Mouse (Mus musculus) lung, postnatal 14 days (tissue): ENCODE measurements around the gene Ppp6r2.

Experiments
- DNase-seq: peaks from one replicate; pipeline ENCODE4 v3.0.0; 2021

Gene Ppp6r2

DNA sequence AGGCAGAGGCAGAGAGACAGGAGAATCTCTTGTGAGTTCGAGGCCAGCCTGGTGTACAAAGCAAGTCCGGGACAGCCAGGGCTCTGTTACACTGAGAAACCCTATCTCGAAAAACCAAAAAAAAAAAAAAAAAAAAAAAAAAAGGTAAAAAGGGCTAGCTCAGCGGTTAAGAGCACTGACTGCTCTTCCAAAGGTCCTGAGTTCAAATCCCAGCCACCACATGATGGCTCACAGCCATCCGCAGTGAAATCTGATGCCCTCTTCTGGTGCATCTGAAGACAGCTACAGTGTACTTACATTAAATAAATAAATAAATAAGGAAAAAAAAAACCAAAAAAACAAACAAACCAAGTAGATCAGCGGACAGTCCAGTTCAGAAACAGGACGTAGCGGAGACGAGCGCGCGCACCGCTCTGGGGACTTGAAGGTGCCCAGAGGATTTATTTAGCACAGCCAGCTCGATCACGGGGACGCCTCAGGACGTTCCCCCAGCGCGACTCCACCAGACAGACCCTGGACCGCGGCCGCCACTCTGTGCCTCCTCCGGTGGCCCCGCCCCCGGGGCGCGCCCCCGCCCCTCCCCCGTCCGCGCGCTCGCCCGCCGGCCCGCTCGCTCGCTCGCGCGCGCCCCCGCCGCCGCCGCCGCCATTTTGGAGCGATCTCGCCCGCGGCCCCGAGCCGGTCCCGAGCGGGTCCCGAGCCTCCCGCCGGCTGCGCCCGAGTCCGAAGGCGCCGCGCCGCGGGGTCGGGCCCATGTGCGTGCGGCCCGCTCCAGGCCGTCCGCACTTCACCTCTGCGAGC lies at the start of gene Ppp6r2:
TSS of gene Ppp6r2 (plus strand) at position 639 of the 801 bp plus-strand sequence.
- peak; percentile 84 for DNase-seq

DNA sequence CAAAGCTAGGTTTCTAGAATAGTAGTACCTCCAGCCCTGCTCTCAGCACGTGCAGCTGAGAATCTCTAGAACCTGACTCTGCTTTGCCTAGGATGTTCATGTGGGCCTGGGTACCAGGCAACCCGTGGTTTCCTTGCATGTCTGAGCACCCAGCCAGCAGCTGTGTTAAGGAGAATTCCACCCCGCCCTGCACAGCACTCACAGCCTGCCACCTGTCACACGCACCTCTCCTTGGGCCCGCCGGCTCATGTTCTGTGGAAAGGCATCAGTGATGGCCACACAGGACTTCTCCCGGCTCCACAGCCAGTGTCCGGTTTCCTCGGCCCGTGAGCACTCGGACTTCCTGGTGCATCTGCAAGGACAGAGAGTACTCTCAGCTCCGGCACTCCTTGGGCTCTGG lies 45.9 kb upstream of the Ppp6r2 start:
- DNase-seq = no peak

DNA sequence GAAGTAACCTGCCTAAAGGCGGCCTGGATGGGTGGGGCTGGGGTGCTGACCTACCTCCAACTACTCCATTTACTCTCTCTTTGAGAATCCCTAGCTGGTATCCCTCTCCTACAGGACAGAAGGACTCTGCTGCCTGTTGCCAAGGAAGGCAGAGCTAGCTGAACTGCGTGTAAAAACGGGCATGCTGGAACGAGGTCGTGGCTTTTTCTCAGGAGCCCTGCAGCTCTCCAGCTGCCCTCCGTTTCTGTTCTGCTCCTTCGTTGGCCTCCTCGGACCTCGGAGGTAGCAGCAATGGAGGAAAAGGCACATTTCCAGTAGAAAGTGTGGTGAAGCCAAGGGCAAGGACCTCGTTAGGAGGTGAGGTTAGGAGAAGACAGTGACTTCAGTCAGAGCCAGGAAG lies 42.4 kb upstream of the Ppp6r2 start:
- DNase-seq = no peak

DNA sequence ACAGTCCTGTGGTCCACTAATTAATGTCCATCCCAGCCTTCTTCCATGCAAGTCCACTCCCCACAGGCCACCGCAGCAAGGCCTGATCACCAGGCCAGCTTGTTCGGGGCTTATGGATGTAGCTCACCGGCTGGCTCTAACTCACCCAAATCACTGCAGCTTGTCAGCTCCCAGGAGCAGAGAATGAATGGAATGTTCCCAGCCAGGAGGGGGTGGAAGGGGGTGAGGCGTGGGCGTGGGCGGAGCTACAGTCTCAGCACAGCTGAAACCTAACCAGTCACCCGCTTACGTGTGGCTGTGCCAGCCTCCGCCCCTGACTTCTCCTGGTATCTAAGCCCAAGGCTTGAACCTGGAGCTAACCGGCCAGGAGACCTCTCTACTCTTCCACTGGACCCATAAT lies 41.9 kb upstream of the Ppp6r2 start:
- peak; percentile 86 for DNase-seq

DNA sequence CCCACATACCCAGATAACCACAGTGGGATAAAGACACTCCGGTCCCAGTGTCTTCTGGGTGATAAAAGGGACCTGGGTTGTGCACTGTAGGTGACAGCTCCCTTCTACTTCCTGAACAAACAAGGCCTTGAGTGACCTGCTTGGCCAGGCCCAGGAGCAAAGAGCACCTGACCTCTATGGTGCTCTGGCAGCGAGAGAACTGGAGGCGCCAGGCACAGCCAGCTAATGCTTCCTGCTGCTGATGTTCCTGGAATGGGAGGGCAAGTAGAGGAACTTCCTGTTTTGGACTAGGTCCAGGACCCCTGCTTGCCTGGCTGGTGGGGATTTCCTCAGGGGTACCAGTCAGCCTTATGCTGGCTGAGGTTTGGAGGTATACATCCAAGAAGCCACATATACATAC lies 41.3 kb upstream of the Ppp6r2 start:
- peak; percentile 55 for DNase-seq

DNA sequence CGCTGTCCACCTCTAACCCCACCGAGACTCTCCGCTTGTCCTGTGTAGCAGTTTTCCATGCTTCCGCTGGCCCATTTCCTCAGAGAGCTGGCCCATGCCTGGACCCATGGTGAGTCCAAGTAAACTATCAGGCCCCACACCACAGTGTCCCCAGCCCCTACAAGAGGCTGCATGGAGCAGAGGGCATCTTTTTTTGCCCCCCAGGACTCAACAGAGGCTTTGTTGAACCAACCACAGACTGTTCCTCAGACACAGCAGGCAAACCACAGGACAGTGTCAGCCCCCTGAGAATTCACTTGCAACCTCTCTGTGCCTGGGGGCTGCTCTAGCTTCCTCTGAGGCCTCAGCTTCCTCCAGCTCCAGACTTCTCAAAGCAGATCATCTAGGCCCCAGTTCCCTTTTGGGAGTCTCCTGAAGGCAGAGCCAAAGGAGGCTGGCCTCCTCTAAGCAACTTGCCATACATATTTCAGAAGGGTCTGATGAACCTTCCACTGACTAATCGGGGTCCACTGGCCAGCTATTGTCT lies 39.8 kb upstream of the Ppp6r2 start:
- DNase-seq = no peak

DNA sequence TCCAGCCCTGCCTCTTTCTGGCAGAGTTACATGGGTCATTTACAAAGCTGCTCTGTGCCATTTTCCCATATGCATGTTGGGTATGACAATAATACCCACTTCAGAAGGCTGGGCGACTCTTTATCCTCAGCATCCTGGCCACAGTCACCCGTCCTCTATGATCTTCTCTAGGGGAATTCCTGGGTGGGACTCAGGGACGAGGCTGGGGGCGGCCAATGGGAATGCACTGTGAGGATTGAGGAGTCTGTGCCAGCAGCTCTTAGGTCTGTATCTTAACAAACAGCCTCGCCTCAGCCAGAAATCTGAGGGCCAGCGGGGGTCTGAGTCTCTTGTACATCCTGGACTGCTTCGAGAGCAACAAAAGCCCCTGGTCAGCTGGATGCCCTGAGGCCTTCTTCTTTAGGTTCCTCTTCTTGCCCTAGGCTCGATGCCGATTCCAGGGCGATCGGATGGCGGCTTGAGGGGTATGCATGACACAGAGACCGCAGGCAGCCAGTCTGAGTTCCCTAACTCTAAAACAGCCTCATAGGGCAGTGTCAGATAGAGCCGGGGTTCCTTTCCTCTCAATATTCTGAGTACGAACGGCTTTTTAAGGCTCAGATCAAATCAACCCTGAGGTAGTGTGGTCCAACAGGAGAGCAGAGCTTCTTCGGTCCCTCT lies 38.9 kb upstream of the Ppp6r2 start:
- DNase-seq = no peak

DNA sequence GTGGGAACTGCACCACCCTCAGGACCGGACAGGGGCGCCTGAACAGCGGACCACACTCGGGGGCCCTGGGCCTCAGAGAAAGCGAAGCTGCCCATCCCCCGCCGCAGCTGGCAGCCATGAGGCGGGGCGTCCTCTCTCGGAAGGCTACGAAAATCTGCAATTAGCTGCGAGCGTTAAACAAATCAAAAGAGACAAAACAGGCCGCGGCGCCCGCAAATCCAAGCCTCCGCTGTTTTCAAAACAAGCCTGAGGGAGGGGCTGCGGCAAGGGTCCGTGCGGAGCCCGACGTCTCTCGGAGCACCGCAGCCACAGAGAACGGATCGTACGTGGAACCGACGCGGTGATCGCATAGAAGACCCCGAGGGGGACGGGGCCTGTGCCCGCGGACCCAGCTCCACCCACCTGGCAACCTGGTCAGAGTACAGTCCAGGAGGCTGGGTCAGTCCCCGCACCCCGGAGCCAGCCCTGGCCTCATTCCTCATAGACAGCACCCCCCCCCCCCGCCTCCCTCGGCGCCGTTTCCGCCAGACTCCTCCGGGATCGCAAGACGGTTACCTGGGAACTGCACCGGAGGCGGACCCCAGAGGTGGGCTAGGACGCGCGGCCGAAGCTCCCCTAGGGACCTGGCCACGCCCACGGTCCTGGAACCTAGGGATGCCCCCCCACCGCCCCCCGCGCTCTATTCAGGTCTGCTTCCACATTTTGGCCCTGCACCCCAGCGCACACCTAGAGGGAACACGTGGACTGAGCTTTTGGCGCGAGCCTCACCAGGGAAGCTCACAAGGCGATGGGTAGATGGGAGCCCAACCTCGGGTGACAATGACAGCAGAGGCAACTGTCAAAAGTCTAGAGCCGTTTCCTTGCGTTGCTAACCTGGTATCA lies 38.1 kb upstream of the Ppp6r2 start:
- peak; percentile 60 for DNase-seq

DNA sequence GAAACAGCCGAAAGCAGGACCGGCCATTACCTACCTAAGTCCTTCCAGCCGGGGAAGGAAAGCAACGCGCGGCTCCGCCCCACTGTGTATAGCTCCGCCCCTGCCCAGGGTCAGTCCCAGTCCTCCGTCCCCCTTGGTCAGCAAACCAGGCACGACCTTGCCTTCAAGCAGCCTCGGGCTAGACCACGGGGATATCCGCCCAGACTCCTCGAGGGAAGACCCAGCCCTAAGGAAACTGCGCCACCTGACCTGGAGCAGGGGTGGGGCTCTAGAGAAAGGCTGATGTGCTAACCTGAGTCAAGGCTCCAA lies 37.5 kb upstream of the Ppp6r2 start:
- peak; percentile 71 for DNase-seq

DNA sequence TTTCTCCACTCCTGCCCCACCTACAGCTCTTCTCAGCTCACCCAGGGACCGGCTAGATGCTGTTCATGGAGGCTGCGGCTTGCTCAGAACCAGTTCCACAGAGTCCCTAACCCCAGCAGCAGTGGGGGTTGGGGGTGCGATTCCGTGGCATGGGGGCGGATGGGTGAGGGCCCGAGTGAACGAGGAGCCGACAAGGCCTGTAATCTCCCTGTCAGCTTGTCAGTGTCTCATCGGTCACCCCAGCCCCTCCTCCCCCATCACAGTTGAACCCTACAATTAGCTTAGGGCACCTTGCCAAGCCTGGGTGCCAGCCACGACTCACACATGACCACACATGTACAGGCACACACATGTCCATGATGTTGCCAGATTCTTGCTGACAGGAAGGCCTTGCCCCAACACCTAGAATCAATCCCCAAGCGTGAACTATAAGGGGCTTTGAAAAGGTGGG lies 36.4 kb upstream of the Ppp6r2 start:
- no peak for DNase-seq

DNA sequence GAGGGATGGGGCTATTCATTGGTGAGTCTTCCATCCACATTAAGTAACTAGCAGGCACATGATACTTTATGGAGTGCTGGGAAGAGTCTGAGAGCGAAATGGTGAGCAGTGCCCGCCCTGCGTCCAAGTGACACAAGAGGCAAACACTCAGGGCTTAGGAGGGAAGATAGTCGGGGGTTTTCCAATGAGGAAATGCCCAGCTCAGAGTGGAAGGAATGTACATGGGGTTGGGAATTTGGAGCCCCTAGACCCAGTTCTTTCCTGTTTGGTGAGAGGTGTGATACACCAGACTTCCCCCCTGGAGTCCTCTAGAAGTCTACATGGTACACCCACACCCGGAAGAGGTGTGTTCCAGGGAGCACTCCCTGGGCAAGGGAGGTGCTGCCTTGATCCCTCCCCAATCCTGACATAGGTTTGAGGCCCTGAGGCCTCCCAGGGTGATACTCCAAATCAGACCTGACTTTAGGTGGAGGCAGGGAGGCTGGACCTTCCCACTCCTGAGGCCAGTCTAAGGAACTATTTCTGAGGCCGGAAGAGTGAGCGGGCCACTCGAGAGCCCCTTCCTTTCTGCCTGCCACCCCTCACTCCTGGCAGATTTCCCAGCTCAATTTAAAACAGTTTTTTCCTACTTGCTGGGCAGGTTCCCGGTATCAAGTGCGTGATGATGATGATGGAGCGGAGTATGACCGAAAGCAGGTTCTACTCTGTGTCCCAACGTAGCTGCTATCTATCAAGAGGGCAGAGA lies 35.8 kb upstream of the Ppp6r2 start:
- DNase-seq = no peak

DNA sequence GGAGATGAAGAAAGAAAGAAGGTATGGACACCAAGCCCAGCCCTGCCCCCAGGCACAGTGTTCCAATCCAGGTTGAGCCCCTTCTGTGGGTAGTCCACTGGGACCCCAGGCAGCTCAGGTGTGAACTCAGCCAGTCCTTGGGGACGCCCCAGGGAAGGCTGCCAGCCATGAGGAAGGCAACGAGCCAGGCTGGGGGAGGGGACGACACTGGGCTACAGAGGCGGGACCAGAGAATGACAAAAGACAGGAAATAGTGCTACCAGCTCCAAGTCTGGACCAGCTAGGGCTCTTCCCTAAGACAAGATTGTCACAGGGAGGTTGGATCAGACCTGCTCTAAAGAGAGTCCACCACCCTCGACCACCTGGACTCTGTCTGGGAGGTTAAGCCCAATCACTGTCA lies 34.2 kb upstream of the Ppp6r2 start:
- DNase-seq = peak; percentile 96

DNA sequence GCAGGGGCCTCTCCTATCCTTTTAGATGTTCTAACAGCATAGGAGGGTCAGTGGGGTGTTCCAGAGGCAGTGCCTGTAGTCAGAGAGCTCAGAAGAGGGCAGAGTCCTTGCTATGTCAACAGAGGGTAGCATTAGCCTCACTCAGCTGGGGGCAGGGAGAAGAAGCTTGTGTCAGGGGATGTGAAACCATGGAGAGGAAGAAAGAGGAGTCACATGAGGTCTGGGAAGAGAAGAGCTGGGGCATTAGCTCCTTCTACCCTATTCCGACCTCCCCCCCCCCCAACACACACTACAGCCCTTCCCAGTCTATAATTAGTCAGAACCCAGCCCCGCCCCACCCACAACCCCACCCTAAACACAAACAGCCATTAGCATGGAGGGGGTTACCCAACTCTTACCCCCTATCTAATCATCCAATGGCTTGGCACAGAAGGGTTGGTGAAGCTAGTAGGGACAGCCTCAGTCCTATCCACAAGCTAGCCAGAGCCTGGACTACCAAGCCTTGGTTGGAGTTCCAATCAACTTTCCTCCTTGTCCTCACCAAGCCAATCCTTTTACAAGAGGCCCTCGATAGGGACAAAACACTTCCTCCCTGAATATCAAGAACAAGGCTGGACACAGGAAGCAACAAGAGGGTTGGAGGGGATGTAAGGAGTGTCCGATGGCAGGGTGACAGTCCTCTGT lies 33.6 kb upstream of the Ppp6r2 start:
- no peak for DNase-seq

DNA sequence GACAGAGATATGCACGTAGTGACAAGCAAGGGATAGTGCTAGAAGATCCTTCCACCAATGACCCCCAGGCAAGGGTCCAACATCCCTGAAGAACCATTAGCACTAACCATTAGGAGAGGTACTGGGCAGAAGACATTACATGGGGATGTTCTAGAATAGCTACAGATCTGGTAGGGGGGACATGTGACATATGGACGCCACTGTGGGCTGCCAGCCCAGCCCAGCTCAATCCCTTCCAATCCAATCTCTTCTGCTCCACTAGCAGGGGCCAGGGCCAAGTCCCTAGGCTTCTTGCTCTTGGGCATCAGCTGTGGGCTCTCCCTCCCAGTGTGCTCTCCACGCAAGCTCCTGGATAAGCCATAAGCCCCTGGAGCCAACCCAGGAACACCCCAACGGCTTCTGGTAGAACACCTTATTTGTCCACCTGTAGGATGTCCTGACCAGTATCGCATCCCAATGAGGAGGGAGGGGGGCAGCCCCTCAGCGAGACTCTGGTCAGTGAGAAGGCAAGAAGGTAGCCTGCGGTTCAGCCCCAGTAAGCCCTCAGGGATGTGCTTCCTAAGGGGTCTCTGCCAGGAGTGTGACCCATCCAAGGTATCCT lies 33.0 kb upstream of the Ppp6r2 start:
- DNase-seq = no peak

DNA sequence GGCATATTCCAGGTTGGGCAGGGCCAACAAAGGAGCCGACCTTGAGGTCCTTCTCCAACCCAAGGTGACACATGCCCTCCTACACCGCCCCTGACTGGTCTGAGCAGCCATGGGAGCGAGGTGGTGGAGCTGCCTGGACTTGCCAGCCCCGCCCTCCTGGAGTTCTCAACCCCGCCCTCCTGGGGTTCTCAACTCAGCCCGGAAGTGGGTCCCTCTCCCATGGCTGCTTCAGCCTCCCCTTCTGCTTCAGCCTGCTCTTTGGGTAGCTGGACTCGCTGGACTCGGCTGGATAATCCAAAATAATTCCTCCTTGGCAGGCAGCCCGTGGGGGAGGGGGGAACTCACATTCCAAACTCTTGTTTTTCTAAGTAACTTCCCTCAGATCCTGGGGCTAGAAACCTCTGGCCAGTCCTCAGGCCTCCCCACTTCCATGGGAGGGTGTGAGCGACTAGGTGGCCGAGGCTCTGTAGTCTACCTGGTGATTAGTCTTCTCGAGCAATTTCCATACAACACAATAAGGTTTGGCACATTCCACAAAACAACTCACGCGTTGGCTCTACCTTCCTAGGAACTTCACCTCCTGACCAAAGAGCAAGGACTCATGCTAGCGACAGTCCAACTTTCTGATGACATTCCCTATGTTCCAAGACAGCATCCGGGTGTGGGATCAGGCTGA lies 32.3 kb upstream of the Ppp6r2 start:
- DNase-seq = peak; percentile 81

DNA sequence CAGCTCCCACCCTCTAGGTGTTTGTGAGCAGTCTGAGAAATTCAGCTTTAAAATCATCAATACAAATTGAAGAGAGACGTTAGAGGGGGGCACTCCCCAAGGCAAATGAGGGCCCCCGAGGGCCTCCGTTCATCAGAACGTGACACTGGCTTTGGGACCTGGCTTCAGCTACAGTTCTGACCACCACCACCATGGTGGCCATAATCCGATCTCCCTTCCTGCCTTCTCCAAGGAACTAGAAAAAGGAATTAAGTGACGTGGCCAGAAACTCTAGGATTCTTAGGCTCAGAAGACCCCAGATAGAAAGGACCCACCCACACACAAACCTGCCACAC lies 31.8 kb upstream of the Ppp6r2 start:
- no peak for DNase-seq

DNA sequence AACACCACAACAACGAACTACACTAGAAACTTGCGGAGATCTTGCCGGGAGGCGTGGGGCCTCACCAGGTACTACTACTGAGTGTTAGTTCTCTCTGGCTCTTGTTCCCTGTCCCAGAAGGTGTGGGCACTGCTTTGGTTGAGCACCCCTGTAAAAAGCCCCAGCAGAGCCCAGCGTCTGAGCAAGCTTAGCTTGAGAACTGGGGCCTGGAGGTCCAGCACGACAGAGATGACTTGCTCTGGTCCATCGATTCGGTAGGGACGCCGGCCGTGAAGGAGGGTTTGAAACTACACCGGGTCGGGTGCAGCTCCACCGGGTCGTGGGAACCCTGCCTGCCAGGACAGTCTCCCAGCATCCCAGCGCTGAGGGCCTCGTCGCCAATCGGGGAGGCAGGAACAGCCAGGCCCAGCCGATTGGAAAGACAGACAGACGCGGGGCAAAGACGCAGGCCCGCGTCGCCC lies 31.2 kb upstream of the Ppp6r2 start:
- DNase-seq = no peak

DNA sequence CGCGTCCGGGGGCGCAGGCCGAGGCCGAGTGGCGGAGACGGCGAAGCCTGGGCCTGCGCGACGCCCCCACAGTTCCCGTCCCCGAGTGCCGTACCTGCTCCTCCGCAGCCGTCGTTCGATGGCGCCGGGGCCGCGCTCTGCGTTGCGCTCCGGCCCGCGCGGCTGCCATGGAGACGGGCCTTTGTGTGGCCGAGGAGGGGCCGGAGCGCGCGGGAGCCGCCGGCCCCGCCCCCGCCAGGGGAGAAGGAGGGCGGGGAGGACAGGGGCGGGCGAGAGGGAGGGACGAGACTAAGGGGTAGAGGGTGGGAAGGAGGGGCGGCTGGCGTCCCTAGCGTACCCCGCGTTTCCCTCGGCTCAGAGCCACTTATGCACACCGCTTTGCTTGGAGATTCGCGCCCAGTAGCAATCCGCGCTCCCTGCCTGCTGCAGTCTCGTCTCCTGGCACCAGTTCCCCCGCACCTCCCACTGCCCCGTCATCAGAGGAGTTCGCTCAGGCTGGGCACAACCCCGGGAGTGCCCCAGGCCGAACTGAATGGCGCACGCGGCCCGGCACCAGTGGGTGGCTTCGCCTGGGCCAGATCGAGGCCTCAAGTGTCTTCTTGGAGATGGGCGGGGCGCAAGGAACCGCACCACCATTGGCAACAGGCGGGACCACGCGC lies 30.7 kb upstream of the Ppp6r2 start, which contains the start of gene Plxnb2:
TSS of gene Plxnb2 (minus strand) at position 218 of the 659 bp plus-strand sequence.
- DNase-seq = peak; percentile 77

DNA sequence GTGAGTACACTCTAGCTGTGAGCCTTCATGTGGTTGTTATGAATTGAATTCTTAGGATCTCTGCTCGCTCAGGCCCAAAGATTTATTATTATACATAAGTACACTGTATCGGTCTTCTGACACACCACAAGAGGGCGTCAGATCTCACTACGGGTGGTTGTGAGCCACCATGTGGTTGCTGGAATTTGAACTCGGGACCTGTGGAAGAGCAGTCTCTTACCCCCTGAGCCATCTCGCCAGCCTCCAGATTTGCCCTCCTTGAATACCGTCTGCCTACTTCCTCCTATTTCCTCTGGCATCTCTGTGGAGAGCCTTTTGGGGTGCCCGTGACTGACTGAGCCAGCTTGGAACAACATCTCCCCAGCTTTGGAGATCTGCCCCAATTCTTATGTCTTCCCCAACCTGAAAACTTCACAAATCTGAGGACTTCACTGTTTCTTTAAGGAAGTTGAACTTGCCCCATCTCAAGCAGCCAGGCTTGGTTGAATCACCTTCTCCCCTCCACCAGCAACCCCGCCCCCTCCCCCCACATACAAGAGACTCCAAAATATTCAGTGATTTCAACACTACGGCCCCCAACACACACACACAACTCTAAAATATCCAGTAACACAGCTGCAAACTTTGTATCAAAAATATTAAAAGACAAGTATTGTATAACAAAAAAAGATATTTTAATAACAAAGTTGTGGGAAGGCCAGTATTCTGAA lies 29.6 kb upstream of the Ppp6r2 start:
- no peak for DNase-seq

DNA sequence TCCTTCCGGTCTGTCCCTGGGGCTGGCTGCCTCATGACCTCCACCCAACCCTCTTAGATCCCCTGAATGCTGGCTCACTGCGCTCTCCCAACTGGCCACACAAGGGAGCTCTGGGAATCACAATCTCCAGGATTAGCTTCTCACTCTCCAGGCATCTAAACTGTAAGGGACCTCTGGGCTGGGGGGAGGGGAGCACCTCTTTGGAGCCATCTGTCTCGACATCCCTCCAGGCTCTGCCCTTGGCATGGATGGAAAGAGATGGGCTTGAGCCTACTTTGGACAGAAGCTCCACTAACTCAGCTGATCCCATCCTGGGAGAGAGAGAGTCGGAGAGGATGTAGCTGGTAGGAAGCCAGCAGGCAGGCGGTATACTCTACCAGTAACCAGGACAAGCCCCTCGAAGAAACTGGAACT lies 29.0 kb upstream of the Ppp6r2 start:
- DNase-seq = peak; percentile 39
